Mouse (Mus musculus): Measurements from ENCODE around the gene Rasa3. TPM values are rescaled to one million over a fixed set of nuclear protein-coding genes. Genes with fewer than 3 reads are reported as not detected.
A peak's percentile ranks its signal among the peaks of the same experiment; 100 is the strongest.

The Rasa3 gene
- polyA plus RNA-seq, 3 experiments from 2014 or later, result 96.4 to 121 (median 96.5) TPM

DNA sequence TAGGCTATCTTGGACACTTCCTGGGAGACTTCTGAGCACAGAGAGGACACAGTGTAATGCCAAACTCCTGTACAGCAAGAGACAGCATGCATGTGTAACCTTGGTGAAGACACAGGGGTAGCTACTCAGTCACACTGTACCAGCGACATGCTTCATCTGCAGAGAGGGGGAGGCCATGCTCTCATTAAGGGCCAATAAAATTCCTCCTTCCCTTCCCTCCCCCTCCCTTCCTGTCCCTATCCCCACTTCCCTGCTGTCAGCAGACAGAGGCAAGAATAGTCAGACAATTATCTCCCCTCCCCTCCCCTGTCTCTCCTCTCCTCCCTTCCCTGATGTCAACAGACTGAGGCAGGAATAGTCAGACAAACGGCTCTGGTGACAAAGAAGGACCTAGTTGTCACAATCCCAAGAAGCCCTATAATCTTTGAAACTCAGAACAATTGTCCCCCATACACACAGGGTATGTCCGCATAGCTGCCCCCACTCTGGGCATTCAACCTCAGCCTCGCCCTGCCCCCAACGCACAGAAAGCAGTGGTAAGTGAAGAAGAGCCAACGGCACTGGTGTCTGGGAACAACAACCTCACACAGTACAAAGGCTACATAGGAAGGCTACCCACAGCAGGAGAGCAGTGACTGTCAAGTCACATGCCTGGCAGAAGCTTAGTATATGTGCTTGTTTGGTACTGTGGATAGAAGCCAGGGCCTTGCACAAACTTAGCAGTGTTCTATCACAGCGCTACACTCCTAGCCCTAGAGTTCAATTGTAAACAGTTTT is 28.8 kb downstream of the Rasa3 start:
- peak; percentile 47 for ATAC-seq

DNA sequence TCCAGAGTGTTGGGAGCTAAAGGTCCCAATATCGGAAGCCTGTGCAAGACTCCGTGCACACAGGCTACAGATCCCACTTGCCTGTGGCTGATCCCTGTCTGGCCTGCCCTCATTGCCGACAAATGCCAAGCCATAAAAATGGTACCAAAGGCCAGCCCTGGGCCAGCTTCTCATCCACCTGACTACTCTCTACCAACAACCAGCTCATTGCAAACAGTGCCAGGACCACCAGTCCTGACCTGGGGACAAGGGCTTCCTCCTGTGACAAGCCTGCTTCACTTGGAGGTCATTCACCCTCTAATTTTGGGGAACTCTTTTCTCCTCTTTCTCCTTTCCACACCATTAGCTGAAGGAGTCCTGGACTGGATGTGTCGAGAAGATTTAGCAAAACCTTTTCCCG is 29.8 kb downstream of the Rasa3 start:
- no peak for ATAC-seq

DNA sequence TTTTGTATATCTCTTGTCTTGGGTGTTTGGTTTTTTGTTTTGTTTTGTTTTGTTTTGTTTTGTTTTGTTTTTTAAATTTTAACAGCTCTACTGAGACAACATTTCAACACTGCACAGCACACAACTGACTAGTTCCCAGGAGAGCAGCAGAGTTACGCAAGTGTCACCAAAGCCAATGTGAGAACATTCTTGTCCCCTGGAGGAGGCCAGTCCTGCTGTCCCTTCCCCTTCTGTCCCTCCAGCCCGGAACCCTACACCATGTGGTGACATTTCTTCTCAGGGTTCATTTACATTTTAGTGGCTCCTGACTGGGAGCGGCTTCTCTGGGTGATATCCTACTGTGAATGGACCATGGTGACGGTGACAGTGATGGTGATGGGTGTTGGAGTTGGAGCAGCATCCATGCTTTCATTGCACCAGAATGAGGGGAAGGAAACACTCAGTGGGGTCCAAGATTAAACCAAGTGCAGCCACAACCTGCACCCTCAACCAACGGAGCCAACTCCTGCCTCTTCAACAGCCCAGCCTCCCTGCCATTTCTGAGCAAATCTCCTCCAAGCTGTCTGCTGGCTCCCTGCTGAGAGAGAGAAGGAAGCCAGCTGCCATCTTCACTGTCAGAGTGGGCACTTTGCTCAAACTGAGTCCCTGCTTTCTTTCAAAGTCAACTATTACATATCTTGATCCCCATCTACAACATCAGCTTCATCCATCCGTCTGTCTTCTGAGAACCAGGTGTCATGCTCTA is 32.3 kb downstream of the Rasa3 start:
- ATAC-seq, result no peak

DNA sequence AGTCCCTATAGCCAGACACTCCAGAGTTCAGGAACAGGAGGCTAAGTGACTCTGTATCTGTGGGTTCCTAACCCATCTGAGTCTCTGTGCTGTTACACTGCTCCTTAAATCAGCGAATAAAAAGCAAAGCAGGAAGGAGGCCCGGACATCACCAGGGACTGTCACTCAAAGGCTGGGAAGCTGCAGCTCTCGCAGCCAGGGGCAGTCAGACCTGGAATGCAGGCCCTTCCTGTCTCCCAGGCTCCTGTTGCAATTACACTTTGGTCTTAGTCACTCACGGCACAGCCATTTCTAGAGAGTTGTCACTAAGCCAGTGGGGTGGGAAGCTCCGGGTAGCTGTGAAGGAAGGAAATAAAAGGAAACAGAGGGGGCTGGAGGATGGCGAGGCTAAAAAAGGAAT is 33.2 kb downstream of the Rasa3 start:
- ATAC-seq, result no peak

DNA sequence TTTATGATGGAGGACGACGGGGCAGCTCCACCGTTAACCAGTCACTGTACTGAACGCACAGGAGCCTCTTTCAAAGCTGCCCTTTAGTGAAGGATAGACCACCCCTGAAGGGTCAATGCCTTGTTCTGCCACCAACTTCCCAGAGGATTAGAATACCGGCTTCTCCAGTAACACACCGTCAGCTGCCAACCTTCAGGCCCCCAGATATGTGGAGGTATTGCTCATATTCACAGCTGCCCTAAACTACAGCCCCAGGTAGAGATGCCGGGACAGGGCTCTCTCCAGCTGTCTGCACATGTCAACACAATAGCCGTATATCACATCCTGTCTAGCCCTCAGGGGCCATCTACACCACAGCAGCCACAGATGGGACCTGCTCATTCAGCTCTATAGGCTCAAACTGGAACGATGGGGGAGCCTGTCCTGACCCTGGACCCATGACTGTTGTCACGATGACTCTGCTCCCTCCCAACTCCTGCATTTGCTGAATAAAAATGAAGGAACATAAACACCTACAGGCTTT is 34.7 kb downstream of the Rasa3 start:
- ATAC-seq, result no peak

DNA sequence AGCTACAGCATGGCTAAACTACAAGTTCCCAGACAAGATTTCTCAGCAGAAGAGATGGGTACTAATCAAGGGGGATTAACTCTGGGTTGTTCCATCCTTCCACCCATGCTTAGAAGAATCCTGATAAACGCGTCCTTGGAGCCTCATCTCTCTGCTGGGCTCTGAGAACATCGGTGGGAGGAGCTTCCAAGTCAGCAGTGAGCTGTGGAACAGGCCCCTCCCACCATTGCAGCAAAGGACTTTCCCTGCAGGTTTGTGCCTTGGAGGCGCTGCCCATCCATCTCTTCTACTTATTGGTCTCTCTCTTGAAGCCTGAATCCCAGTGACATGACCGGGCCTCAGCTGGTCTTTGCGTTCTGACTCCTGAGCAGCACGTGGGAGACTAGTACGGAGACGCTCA is 36.2 kb downstream of the Rasa3 start:
- no peak for ATAC-seq

DNA sequence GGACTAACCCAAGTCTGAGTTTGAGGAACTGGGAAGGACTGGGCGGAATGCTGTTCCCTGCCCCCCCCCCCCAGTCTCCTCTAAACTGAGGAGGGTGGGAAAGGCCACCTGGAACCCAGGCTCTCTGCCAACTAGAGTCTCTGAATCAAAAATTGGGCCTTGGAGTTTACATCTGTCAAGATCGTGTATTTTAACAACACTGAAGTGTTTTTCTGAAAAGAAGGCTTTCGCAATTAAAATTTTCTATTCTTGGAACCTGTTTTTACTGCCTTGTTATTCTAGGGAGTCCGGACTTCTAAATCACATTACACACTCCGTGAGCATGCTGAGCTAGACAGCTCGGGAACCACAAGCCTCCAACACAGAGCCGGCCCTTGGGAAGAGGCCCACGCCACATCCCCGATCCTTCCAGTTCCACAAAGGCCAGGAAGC is 36.9 kb downstream of the Rasa3 start:
- ATAC-seq, result no peak

DNA sequence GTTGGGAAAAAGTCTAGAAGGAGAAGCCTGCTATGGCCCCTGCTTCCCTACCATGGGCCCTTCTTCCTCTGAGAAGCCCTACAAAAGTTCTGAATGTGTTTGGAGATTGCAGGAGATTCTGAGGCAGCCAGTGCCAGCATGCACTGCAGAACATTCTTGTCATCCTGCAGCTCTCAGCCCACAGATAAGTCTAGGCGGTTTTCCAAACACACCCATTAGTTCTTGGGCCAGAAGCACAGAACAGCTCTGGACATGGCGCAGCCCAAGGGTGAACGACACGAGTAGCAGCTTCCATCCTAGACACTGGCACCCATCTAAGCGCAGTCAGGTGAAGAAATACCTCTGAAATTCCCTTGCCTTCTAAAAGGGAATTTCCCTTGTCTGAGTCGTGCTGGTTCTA is 44.3 kb downstream of the Rasa3 start:
- no peak for ATAC-seq

DNA sequence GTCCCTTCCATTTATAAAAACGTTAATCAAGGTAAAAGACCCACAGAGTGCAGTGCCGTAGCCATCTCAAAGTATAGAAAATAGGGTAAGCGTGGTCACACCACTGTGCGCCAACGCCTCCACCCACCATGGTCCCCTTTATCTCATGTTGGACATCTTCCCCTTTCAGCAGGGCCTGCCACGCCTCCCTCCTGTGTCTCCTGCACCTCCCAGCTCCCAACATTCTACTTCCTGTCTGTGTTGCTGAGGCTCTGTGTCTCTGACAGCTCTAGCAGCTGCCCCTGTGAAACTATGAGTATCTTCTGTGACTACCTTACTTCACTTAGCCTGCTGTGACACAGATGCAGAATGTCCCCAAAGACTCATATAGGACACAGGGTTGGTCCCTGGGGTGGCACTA is 45.1 kb downstream of the Rasa3 start:
- ATAC-seq, result no peak

DNA sequence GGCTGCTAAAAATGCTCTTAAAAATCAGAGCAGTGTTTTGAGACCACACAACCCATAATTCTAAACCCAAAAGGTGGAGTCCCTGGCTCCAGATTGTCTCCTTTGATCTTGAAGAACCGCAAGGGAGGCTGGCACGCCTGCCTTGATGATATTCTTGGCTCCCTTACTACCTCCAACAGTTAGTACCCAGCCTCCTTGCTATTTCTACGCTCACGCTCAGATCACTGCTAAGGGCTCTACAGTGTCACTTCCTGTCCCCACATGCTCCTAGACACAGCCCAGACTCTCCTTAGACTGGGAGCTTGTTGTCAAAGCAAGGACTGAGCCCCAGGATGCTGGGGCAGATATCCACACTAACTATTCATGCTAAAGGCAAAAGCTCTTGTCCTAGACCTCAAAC is 46.6 kb downstream of the Rasa3 start:
- peak; percentile 61 for ATAC-seq

DNA sequence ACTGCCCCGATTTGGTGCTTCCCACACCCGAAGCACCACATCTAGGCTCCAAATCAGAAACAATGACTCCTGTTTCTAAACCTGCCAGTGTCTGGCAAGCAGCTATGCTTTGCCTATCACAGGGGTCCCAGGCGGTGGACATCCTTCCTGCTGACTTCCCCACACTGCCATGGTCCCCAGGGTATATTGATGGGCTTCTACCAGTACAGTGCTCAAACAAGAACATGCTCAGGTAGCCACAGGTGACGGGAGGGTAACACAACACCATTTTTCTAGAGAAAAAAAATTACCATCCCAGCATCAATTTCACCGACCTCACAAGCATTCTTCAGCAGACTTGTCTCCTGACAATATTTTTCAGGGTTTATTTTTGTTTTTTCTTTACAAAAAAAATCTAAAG is 47.2 kb downstream of the Rasa3 start:
- no peak for ATAC-seq

DNA sequence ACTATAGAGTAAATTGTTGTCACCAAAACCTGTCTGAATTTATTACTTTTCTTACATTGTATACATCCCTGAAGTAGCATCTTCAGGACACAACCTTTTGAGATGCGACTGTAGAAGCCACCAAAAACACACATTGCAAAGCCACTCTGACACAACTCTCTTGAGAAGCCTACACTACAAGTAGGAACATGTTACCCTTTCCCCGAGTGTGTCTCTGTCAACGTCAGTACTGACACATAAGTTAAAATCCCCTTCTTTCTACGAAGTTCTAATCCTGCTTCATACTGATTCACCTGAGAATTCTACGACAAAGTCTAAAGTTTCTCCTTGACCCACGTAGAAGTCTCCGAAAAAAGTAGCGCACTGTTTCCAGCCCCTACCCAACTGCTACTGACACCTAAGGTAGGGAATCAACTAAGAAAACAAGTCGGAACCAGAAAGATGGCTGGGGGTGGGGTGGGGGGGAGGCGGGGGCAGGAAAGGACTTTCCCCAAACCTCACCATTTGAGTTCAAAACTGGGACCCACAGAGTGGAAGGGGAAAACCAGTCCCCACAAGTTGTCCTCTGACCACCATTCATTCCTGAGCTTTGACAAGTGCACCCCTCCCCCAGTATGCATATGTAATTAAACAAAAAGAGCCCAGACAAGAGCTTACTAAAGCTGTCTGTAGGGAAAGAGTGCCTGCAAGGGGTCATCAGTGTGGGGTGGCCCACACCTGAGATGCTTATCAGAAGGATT is 47.9 kb downstream of the Rasa3 start:
- no peak for ATAC-seq

DNA sequence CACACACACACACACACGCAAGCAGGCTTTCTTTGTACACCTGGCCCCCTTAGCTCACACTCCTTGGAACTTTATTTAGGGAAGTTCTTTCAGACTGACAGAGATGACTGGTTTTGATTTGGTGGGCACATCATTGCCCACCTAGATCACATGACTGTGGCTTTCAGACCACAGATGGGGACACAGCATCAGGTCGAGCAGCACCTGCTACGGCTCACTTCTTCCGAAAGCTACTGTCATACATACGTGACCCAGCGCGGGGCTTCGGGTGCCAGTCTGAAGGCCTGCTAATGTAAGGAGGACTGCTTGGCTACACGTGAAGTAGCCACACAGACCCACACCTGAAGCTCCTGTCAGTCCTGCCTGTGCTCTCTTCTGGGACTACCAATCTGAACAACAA is 49.3 kb downstream of the Rasa3 start:
- ATAC-seq, result no peak

DNA sequence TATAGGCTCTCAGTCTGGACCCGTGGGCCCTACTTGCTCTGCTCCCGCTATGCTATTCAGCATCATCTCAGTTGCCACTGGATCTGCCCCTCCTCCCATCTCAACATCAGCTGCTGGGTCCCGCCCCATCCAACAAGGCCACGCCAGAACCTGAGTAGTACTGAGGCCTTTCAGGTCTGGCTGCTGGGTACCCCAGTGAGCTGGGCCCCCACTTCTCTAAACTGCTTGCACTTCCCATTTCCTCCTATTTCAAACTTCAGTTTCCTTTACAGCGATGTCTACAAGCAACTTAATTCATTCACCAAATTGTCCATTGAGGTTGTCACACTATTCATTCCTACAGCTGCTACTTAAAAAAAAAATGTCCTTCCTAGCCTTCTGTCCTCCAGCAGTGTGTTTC is 49.8 kb downstream of the Rasa3 start:
- no peak for ATAC-seq

DNA sequence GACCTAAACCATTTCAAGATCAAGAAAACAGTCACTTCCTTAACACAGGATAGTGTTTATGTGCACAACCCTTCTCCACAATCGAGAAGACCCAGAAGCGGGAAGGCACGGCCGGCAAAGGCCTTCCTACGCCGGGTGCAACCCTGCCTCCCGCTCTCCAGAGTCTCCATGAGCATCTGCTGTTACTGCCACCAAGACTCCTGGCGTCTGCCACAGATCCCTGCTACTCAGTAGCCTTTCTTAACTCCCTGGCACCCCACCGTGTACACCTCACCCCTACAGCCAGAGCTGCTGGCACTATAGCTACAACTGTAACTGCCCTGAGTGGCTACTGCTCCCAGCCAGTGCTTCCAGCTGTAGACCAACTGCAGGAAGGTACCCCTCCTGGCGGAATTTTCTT is 51.3 kb downstream of the Rasa3 start:
- no peak for ATAC-seq

DNA sequence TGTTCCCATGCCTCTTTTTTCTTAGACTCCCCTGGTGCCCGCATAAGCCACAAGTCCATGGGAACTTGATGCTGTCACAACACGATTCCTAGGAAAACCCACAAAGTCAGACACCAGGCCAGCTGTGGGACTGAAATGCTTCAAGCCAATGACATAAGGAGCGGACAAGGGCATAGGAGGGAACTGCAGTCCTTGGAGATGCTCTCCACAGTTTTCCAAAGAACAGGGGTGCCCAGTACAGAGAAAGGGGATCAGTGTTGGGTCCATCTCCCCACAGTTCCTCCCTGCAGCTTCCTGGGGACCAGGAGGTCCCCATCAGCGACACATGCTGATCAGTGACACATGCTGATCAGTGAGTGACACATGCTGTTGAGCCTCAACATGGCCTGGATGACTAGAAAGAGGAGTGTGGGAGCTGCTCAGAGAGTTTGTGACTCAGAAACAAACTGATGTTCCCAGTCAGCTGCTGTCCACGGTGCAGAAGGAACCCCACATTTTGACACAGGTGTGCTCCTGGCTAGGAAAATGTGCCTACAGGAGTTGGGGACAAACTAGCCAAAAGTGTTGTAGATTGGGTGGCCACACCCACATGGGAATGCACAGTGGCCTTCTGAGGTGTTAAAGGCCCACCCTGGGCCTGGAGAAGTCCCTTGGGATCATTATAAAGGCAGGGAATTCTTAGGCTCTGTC is 52.0 kb downstream of the Rasa3 start:
- no peak for ATAC-seq

DNA sequence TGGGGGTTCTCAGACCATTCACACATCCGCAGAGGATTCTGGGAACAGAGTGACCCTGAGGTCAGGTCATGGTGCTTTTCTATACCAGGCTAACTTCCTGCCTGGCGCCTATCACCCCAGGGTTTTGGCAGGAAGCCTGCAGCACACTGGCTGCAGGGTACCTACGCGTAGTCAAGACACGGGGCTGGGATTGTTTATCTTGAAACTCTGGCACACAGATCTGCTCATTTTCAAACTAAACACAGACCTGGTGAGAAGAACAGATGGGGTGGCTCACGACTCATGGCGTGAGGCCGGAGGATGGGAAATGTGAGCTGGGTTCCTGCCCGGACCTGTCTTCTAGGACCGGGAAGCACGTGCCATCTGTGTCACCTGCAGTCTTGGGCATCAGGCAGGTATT is 52.5 kb downstream of the Rasa3 start:
- ATAC-seq, result peak; percentile 77

DNA sequence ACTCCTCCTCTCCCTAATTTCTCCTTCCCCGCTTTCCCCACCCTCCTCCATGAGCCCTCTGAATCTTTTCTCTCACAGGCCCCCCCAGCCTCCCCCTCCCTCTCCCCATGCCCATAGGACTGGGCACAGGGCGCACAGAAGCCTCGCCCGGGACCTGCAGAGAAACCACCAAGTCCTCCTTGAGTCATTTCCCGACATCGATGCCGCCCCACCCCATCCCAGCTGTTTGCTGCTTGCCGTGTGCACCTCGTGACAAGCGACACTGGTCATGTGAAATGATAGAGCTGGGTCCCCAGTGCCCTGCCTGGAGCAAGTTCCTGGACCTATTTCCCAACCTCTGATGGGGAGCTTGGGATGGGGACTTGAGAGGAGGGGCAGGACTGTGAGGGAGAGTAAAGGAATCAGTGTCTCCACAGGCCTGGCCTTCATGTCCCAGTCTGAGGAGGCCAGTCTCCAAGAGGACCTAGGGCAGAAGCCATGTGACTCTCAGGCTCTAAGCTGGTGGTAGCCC is 53.4 kb downstream of the Rasa3 start:
- ATAC-seq, result peak; percentile 61

DNA sequence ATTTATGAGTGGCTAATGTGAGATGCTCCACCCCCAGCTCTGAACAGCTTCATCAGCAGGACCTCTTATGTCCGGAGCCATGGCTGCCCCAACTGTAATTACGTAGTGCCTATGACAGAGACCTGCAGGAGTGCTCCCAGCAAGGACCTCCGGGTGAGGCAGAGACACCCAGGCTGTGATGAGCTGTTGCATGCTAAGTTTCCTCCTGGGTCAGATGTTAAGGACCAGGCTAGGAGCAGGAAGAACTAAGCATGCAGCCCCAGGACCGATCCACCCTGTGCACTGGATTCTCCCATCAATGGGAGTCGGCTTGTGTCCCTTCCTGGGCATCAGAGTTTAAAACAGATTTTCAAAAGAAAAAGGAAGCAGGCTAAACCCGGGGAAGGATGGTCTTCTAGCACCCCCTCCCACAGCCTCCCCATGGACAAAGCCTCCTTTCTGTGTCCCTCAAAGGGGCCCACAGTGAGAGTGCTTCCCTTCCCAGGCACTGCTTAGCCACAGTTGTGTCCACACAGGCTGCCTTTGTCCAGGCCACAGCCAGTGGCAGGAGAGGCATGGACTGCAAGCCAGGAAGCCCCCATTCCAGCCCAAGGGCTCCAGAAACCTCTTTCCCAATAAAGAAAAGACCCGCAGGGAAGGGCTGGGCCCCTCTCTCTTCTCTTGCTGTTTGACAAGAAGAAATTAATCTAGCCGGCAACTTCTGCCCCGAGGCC is 54.2 kb downstream of the Rasa3 start:
- ATAC-seq, result no peak

DNA sequence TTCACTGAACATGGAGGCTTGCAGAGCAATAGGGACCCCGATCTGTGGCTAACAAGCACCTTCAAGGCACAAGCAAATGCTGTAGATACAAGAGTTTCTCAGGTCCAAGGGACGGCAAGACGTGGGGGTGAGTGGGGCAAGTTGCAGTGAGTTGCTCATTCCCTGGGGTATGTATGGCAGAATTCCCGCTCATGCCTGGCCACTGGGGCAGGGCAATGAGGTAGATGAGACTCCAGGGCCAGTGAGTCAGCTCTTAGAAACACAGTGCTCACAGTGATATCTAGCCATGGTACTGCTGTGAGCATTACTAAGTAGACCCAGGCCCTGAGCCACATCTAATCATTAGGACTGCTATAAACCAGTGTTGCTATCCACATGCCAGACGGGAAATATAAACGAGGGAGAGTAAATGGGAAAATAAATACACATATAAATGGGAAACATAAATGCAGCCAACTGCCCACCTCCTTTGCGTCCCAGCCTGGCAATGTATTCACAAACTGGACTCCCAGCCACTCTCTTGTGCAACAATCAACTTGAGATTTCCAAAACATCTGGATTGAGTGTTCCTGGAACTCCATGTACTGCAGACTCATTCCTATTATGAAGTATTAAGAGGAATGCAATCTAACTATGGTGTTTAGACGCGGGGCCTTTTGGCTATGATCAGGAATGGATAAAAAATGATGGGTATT is 57.0 kb downstream of the Rasa3 start:
- no peak for ATAC-seq

DNA sequence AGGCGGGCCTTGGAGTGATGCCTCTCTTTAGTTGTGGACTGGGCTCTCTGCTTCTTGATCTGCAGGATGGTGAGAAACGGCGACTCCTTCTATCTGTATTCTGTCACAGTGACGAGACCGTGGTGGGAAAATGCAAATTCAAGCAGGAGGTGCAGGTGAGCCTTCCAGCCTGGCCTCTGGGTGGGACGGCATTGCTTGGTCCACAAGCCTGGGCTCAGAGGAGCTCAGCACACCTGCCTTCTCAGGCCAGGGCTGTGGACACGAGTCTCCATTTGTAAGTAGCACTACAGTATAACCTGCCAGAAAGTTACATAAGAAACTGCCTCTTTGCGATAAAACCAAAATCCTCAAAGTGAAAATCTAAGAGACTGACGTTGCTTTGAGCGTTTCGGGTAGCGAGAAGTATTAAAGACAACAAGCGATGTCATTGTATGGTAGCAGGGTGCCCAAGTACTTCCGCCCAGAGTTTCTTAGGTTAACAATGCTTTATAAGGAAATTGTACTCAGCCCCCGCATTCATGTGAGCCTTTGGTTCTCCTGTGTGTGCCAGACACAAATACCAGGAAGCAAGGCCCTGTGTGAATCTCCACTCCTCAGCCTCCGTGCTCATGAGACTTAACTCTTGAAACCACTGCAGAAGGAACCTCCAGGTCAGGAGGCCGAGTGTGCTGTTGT is 60.4 kb downstream of the Rasa3 start:
- ATAC-seq, result peak; percentile 66

All from inflammation-experienced regulatory T-cells, adult 6 months (primary cell).